Mouse (Mus musculus) olfactory bulb, adult 2 months (tissue): ENCODE results near the gene Dock6.

Experiments used
- CTCF ChIP-seq: fragments of 200-500 bp; IDR thresholded peaks from 2 replicates; pipeline ENCODE4 v1.5.1; 2012; ENCODE audit warnings: low read depth, mild to moderate bottlenecking, low read length, moderate library complexity; ENCODE audit not compliant: insufficient read depth
- POLR2A ChIP-seq: fragments of 200-500 bp; IDR thresholded peaks from 2 replicates; pipeline ENCODE4 v1.6.1; 2012; ENCODE audit warnings: mild to moderate bottlenecking, low read depth, low read length, moderate library complexity; ENCODE audit not compliant: insufficient read depth

DNA sequence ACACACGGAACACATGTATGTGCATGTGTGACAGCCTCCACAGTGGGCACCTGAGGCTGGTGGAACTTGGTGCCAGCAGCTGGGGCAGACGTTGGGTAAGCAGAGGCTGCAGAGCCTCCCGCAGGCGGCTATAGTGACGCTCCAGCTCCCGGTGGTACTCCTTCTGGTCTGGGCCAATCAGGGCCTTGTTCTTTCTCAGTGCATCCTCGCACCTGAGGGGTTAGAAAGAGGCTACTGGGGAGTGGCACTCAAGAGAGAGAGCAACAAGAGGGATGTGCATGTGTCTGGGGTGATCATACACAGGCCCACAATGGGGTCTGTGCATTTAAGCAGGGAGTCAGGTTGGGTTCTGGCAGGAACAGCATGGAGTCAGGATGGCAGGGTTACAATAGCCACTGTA is 51.3 kb downstream of the Dock6 start:
- TF ChIP-seq CTCF (no peak), POLR2A (no peak)
